Mouse (Mus musculus): ENCODE data around the gene Gm21858.
"Not testable (repeated sequence)": the region's sequence is repeated elsewhere in the genome, so short reads cannot be mapped to it uniquely, and the experiment has no call there.

The Gm21858 gene

DNA sequence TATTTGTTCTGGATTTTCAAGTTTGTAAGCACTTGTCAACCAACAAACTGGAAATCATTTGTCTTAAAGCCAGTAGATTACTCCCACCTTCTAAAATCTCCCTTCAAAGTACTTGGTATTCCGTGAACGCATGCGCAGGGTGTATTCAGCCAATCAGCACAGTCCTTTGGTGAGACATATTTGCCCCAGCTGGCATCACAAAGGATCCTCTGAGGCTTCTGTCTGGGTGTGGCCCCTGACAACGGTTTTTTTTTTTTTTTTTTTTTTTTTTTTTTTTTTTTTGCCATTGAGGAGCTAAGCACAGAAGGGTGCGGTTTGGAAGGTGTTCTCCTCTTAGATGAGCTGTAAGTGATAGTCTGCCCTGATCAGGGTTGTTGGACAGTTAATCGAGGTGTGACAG lies at the start of gene Gm21858:
Gene Gm21858, plus strand, starts transcription at position 301 of the 400 bp plus-strand sequence.
- DNase-seq (ENCODE audit: low spot score in 2 of 2): not testable (repeated sequence)

Measured in spleen, postnatal 10 days (tissue).